Mouse (Mus musculus) c-Kit-positive CD71-positive TER-119-negative erythroid progenitor cells, embryonic 14.5 days (primary cell): Measurements from ENCODE around the gene Cd247.

Source experiments
- DNase-seq: peaks from one replicate; pipeline ENCODE4 v3.0.0-alpha.2; 2013; ENCODE audit warnings: low read depth

Cd247 gene

DNA sequence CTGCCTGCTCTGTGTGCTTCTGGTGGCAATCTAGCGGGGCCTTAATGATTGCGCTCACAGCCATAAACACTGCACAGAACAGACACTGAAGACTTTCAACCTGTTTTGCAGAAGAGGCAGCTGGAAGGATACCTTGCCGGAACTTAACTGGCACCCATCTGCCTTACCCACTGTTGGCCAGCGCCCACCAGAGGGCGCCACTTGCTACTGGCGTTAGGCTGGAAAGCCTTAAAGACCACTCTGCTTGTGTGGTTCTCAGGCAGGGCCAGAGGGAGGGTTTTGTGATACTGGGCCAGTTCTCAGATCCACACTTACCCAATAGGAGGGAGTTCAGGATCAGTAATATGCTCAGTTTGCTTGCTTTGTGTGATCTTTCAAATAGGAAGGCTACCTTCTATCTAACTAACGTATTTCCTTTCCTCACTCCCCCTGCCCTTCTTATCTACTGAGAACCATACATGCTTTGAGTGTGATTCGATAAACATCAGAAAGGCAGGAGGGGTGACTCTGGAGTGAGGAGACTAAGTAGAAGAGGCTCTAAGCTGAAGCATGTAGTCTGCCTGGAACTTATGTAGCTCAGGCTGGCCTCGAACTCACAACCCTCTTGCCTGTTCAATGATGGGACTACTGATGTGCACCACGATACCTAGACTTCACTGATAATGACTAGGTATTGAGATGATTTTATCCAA lies 65.4 kb downstream of the Cd247 start:
- peak; percentile 72 for DNase-seq

DNA sequence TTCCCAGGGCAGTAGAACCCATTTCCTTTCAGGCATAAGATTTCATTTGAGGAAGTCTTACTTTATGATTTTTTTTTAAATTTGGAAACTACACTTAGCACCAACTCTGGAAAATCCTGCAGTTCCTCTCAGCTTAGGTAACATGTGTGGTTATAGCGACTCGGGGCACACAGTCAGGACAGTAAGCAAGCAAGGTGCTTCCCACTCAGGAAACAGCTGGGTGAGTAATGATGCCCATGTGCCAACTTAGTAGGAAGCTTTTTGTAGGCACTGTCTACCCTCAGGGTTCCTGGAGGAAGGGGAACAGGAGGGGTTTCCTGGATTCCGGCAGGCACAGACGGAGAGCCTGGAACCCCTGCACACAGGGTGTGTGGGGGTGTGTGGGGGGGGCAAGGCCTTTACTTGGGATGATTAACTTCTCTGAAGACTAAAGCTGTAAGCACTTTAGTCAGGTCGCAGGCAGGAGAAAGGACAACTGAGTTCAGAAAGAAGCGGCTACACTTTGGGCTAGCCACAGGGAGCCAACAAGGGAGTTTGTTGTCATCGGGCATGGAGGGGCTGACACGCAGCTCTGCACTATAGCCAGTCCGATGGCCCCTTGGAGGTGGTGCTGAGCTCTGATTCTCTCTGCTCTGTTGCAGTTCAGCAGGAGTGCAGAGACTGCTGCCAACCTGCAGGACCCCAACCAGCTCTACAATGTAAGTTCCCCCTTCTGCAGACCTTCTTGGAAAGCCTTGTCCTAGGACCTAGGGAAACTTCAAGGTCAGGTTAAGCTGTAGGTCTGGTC lies 67.5 kb downstream of the Cd247 start:
- DNase-seq = no peak

DNA sequence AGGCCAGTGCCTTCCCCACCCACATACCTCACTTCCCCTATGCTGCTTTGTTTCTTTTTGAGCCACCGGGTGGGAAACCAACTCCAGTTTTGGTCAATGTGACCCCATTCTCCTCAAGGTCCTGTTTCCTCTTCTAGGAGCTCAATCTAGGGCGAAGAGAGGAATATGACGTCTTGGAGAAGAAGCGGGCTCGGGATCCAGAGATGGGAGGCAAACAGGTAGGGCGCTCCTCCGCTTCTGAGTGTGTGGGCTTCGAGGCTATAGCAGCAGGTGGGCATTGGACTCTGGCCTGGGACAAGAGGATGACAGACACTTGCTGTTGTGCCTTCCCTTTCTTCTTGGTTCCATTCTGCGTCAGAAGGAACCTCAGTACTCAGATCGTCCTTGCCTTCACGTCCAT lies 68.8 kb downstream of the Cd247 start:
- DNase-seq = no peak

DNA sequence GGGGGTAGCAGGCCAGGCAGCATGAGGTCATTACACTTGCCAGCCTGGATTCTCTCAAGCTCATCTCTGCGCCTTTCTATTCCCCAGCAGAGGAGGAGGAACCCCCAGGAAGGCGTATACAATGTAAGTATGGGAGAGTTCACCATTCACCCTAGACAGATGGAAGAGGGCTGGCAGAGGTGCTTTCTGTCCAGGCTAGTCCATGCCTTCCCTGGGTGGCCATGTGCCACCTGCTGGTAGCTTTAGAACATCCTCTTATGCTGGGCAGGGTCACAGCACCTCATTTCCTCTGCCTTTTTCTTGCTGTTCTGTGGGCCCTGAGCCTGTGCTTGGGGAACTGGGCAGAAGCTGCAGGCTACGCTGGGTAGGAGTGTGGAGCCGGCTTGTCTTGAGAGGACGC lies 69.9 kb downstream of the Cd247 start:
- DNase-seq = no peak

DNA sequence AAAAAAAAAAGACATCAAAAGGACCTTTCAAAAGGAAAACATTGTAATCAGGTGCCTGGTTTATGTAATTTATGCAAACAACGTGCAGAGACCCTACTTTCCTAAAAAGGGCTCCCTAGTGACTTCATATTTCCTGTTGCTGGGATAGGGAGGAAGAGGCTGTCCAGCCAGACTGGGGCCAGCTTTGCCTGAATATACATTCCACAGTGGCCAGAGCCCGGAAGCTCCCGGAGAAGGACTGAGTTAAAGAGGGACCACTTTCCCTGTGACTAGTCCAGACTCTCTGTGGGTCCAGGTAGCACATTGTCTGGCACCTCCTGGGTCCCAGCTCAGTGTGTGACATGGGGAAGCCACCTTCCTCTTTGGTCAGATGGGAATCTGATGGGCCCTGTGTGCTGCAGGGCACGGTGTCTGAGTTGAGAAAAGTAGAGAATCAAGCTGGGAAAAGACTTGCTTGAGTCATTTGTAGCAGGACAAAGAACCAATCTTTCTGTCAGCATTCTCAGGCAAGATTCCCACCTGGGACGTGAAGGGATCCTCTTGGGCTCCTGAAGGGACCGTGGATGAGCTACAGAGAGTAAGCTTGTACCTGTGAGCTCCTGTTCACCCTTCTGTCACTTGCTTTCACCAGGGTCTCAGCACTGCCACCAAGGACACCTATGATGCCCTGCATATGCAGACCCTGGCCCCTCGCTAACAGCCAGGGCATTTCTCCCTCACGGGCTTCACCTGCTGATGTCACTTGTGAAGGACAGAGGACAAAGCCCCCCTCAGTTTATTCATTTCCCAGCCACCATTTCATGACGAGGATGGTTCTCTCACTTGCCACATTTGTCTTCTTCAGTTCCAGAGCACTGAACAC lies 72.1 kb downstream of the Cd247 start:
- DNase-seq = no peak

DNA sequence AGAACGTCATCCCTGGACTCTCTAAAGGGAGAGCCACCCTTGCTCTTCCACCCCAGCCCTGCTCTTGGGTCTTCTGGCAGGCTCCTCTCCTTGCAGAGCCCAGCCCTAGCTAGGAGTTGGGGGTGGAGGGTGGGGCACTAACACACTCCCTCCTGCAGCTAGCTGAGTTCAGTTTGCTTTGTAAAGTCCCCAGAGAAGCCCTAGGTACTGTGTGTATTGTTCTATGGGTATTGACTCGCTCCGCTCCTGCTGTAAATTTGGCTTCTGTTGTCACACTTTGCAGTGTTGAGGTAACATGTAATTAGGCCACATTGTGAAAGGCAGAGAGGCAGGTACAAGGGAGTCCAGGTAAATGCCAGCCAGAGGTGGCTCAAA lies 72.7 kb downstream of the Cd247 start:
- no peak for DNase-seq

DNA sequence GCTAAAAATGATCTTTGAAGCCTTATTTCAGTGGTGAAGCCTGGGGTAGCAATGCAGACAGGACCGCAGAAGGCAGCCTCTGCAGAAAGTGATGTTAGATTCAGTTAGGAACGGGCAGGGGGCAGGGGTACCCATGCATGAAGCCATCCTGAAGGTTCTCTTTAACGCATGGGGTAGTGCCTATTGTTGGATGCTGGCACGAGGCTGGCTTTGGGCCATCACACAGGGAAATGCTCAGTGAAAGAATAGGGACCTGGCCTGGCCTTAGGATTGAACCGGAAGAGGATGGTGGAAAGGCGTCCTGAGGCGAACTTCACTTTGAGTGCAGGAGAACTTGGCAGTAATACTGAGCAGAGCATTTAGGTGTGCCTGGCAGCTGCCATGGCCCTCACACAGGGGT lies 73.6 kb downstream of the Cd247 start:
- no peak for DNase-seq

DNA sequence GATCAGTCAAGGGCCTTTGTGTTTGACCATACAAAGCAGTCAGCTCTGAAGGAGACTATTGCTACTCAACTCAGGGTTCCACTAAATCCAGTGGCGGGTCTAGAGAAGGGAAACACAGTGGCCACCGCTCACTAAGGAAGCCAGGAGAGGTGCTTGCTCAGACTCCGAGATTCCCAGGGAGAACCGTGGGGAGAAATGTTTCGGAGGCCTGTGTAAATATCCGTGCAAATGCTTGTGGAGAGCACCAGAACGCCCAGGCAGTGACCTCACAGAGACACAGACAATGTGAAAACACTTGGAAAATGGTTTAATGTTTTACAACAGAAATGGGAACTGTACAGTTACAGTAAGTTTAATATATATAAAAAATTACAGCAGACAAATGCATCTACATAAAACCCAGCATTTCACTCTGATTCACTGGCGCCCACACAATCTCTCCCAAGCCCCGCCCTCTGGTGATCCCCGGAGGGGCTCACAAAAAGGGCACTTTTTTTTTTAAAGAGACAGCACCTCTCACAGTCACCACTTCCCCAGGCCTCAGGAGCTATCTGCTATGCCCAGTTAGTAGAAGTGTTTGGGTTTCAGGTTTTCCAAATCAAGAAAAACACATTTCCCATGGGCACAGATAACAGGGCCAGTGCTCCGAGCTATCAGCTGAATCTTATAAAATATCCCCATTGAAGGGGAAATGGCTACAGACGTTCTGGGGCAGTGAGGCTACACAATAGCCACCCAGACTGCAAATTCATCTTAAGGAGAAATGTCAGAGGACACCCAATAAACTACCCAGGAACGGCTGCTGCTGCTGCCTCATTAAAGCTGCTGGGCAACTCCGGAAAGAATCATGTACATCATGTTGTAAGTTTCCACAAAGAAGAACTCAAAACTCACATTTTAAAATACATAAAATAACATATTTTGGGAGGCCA lies 76.6 kb downstream of the Cd247 start:
- no peak for DNase-seq

DNA sequence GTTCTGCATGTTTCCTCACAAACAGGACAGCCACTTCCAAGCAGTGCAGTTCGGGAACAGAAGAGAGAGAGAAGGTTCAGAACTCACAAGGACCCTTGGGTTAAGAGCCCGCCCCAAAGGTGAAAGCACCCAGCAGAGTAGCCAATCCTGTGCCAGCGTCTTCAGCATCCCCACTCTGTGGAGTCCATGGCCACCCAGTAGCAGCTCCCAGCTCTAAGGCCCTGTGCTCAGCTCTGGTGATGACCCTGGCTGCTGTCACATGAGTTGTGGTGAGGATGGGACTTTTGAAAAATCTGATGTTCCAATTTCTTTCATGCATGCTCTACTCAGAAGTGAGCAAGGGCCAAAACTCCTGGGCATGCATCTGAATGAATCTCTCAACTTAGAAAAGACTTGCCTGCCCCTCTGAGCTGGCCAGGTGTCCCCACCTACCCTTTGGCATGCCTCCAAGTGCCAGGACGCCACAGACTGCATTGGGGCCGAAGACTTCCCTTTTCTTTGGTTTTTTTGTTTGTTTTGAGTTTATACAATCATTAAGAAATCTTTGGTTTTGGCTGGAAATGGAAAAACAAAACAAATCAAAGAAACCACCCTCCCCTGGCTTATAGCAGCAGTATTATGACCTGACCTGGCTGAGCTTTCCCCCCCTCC lies 78.3 kb downstream of the Cd247 start:
- no peak for DNase-seq

DNA sequence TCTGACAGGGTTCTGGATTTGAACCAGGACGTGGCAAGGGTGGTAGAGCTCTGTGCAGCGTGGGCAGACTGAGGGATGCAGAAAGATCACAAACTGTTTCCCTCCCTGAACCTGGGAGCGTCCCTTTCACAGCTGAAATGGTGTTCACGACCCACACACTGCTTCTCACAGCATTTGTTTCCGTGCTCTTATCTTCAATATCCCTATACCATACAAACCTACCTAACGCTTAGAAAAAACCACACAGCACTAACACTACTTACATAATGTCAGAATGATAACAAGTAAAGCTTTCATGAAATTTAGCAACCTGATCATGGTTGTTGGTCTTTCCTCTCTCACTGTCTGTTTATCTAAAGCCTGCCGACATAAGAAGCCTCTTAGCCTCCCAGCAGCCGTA lies 80.2 kb downstream of the Cd247 start:
- no peak for DNase-seq

DNA sequence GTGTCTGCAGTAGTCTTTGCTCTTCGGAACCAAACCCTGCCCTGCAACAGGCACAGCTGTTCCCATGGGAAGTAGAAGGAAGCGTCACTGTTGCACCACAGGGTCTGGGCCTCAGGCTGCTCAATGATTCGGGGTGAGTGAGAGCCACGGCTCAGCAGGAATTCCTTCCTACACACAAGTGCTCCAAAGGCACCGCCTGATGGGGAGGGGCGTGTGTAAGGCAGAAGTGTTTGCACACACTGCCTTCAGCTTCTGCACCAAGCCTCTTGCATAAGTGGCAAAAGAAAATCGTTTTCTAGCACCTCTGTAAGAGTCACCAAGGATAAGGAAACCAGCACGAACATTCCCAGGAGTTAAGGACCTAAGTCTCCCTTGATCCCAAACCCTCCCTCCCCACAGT lies 86.2 kb downstream of the Cd247 start:
- no peak for DNase-seq

DNA sequence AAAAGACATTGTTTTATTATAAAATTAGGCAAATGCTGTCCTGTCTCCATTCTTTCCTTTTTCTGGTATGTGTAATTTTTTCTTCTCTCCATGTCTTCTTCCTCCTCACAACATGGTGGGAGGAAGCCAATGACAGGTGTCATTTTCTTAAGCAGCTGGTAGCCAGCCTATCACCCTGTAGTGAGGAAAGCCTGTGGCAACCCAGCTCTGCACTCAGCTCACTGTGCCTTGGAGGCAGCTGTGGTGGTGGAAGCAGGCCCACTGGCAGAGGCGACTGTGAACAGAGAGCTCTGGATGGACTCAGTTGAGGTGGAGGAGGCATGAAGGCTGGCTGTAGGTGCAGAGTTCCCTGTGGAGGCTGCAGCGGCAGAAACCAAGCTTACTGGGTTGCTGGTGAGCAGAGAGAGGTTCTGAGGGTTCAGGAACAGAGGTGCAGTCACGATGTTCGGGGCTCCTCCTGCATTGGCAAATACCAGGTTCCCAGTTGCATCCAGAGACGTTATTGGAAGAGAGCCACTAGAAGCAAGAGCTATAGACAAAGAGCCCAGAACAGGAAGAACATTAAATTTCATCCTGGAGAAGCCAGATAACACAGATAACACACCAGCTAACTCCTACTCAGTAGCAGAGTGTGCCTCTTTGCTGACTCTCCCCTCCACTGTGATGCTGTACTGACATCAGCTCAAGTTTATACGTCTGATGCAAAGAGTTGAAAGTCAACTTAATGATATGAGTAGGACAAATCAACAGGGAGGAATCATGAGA lies 87.2 kb downstream of the Cd247 start:
- no peak for DNase-seq

DNA sequence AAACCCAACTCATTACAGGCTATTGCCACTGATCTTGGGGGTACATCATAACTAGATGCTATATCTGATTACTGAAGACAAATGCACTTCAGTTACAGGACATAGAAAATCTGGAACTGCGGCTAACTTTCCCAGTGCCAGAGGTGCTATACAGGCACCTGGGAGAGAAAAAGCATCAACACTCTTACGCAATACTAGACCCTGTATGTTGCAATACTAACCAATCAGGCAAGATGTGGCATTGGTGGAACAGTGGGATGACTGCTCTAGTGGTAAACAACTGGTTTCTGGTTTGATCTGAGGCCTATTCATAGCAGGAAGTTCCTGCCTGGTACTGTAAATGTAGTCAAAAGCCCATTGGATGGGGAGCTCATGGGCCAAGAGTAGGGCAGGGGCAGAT lies 90.3 kb downstream of the Cd247 start:
- no peak for DNase-seq

DNA sequence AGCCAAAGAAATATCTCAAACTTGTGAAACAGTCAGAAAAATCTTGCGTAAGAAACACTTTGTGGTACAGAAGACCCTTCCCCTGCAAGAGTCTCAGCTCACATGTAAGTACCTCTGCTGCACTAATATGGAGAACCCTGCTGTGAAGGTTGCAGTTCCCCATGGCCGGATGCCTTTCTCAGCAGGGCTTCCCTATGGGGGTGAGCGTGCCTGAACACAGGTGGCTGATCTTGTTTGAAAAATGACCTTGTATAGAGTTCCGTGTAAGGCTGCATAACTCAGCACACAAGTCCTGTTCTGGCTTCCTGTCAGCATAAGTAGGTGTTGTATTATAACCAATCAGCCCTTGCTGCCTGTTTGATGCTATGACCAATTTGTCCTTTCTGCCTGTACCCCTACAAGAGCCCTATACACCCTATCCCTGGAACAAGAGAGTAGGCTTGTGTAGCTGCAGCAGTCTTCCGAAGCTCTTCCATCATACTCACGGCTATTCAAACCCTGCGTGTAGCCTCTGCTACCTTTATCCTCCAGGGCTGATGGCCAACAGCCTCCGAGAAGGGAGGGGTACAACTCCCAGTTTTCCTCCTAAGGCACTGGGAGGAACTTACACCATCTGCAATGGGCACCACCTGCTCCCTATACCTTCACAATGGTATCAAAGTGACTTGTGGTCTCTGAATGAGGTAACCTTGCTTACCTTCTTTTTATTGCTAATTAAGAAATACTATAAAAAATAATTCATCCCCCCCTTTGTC lies 93.8 kb downstream of the Cd247 start:
- no peak for DNase-seq

DNA sequence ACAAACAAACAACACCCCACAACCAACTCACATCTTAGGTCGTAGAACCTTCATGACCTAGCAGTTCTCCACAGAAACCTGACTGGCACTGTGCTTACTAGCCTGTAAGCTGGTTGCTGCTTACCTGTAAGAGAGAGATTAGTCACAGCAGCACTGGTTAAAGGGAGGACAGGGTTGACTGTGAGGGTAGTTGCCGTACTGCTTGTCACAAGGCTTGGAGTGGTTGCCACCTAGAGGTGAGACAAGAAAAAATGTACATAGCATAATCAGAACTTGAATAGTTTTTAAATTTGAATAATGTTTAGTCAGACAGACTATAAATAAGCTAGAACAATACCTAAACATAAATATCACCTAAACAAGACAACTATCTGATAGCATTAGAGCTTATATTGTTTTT lies 103.2 kb downstream of the Cd247 start:
- no peak for DNase-seq

DNA sequence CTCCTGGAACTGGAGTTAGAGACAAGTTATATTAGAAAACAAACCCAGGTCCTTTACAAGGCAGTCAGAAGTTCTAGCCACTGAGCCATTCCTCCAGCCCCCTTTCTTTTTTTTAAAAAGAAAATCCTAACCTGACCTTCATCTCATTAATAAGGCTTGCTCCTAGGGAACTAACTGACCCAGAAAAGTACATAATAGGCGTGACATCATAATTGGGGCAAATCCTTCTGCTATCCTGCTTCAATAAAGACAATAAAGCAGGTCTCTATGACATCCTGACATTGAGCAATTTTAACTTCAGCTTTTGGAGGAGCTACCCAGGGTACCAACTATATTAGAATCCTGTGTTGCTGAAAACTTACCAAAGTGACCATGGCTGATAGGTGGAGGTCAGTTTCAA lies 115.1 kb downstream of the Cd247 start:
- DNase-seq = no peak

DNA sequence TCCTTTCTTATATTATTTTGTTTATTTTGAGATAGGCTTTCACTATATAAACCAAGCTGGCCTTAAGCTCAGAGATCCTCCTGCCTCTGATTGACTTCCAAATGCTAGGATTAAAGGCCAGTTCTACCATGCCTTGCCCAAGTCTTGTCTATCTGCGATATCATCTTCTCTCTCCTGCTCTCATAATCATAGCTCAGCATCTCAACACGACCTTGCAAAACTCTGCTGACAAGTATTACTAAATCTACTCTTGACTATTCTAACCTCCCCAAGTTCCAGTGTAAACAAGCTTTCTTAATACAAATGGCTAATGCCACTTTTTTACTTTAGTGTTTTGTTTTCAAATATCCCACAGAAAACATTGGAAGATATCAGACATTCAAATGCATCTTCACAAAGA lies 119.7 kb downstream of the Cd247 start:
- DNase-seq = no peak

DNA sequence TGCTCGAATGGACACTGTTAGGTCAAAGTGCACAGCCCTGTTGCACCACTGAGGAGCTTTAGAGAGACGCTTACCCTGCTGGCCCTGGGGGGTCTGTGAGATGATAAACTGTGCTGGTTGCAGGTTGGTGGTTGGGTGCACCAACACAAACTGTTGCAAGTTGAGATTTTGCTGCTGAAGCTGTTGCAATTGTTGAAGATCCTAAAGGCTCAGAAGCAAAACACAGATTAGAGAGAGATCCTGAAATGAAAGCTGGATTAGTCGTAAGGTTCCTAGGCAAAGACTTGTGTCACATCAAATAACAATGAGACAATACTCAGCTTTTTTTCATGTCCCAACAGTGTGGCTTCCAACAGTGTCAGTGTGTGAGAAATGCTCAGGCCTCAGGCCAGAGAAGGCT lies 120.3 kb downstream of the Cd247 start:
- no peak for DNase-seq

DNA sequence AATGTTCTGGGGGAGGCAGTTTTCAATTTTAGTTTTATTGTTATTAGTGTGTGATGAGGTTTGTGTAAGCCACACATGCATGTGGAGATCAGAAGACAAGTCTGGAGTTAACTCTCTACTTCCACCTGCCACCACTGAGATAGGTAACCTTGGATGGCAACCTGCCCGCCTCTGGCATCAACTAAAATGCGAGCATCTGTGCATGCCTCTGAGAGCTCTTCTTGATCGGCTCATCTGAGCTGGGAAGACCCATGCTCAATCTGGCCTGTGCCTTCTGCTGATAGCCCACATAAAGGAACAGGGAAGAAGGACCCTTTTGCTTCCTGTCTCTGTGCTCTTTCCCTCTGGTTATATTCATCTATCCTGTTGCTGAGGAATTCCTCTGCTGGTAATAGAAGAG lies 121.0 kb downstream of the Cd247 start:
- no peak for DNase-seq
